Mouse (Mus musculus) ES-Bruce4 (cell line): ENCODE measurements around the gene Nagpa.

Experiments used
- CTCF ChIP-seq: IDR thresholded peaks from one replicate; pipeline ENCODE4 v1.8.1; 2011; ENCODE audit warnings: low read depth, low read length
- POLR2A ChIP-seq: IDR thresholded peaks from one replicate; pipeline ENCODE4 v1.8.1; 2011; ENCODE audit warnings: low read length; ENCODE audit not compliant: insufficient read depth

- no peak for TF ChIP-seq POLR2A
- TF ChIP-seq CTCF, result no peak
These were observed 50.3 kb downstream of the Nagpa start for GRCm38 (mm10) chr16:5153299-5154026.
